Mouse (Mus musculus) ES-Bruce4 (cell line): ENCODE measurements around the gene Ptgfrn.

Source experiments
- CTCF ChIP-seq: IDR thresholded peaks from one replicate; pipeline ENCODE4 v1.8.1; 2011; ENCODE audit warnings: low read depth, low read length
- POLR2A ChIP-seq: IDR thresholded peaks from one replicate; pipeline ENCODE4 v1.8.1; 2011; ENCODE audit warnings: low read length; ENCODE audit not compliant: insufficient read depth

- no peak for TF ChIP-seq CTCF
- no peak for TF ChIP-seq POLR2A
Measured at GRCm38 (mm10) chr3:101055216-101055615, 54.9 kb downstream of the Ptgfrn start.
